Mouse (Mus musculus) liver, postnatal 0 days (tissue): ENCODE results near the gene Gadl1. TPM values are rescaled to one million over a fixed set of nuclear protein-coding genes. Genes with fewer than 3 reads are reported as not detected.
A peak's percentile ranks its signal among the peaks of the same experiment; 100 is the strongest.

Experiments
- ATAC-seq: fragments of 200-750 bp; cut with Nextera tagmentation; 2 replicates; pipeline ENCODE4 v1.8.0; 2017; ENCODE audit warnings: mild to moderate bottlenecking, moderate library complexity
- DNase-seq: peaks from one replicate; pipeline ENCODE4 v3.0.0-alpha.2; 2016
- H3K27ac ChIP-seq: fragments of 300-500 bp; sonication (generic); 2 replicates; pipeline ENCODE4 v1.5.1; 2014; ENCODE audit warnings: antibody characterized with exemption, moderate library complexity, mild to moderate bottlenecking, low read depth
- H3K27me3 ChIP-seq: fragments of 300-500 bp; sonication (generic); 2 replicates; pipeline ENCODE4 v1.6.1; 2014; ENCODE audit warnings: low read length, control low read depth, mixed read lengths; ENCODE audit not compliant: insufficient read depth
- H3K36me3 ChIP-seq: fragments of 300-500 bp; sonication (generic); replicated peaks from 2 replicates; pipeline ENCODE4 v1.6.1; 2014; ENCODE audit warnings: mild to moderate bottlenecking, control low read depth, low read length, moderate library complexity, mixed read lengths; ENCODE audit not compliant: insufficient read depth
- H3K4me1 ChIP-seq: fragments of 300-500 bp; sonication (generic); 2 replicates; pipeline ENCODE4 v1.6.1; 2014; ENCODE audit warnings: antibody characterized with exemption, mild to moderate bottlenecking, control low read depth; ENCODE audit not compliant: insufficient read depth
- H3K4me2 ChIP-seq: fragments of 300-500 bp; sonication (generic); 2 replicates; pipeline ENCODE4 v1.6.1; 2014; ENCODE audit warnings: low read depth, mild to moderate bottlenecking, low read length, moderate library complexity, mixed read lengths
- H3K4me3 ChIP-seq: fragments of 300-500 bp; sonication (generic); 2 replicates; pipeline ENCODE4 v1.5.1; 2014; ENCODE audit warnings: low read depth, low read length
- H3K9ac ChIP-seq: fragments of 300-500 bp; sonication (generic); replicated peaks from 2 replicates; pipeline ENCODE4 v1.6.1; 2014; ENCODE audit warnings: mild to moderate bottlenecking, moderate library complexity
- H3K9me3 ChIP-seq: fragments of 300-500 bp; sonication (generic); 2 replicates; pipeline ENCODE4 v1.6.1; 2016; ENCODE audit warnings: mild to moderate bottlenecking, control low read depth, low read length, mixed read lengths
- CTCF ChIP-seq: sonication (generic); IDR thresholded peaks from 2 replicates; pipeline ENCODE4 v1.5.1; 2016; ENCODE audit warnings: antibody characterized with exemption, low read depth
- EP300 ChIP-seq: IDR thresholded peaks from 2 replicates; pipeline ENCODE4 v1.6.1; 2016; ENCODE audit warnings: antibody characterized with exemption, low read depth, mild to moderate bottlenecking
- WGBS: fragments of 180-500 bp; shearing (Covaris S2); extraction: QIAGEN DNeasy Blood & Tissue Kit; methylation state at CpG from one replicate; pipeline ENCODE4 v1.1.7; 2014; ENCODE audit not compliant: insufficient replicate concordance; 5-methylcytosine and 5-hydroxymethylcytosine counted together
- polyA plus RNA-seq: library from polyadenylated mRNA; unstranded; fragments of >200 nt; fragmentation: Nextera tagmentation; extraction: Ambion mirVana; gene quantifications from 2 replicates; pipeline ENCODE4 v1.2.1, GENCODE M21; 2015

The Gadl1 gene
- polyA plus RNA-seq: 0.19 and 0.22 TPM in 2 replicates

DNA sequence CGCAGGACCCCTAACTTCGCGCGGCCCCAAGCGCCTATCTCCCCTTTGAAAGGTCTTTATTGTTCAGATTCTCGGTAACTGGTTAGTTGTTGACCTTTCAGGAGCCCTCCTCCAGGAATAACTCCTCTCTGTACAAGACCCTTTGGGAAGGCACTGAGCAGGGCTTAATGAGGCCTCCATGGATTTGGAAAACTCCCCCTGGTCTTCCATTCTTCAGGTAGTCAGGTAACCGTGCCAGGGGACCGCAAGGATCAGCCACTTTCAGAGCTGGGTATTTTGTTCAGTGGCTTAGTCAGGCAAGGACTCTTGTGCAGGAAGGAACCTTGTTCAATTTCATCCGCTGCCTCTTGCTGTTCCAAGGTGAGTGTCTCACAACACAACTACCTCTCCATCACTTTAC lies at the start of gene Gadl1:
Gene Gadl1 (plus strand): TSS at position 301 of the 400 bp plus-strand sequence.
- H3K4me1 ChIP-seq: no peaks in the 10 kb centered on the region
- DNase-seq: no peak
- no peak within 1 kb of the TSS; the same call in 1 of the 2 replicates for H3K4me2 ChIP-seq
- no peaks in the 10 kb centered on the region for H3K9me3 ChIP-seq
- ATAC-seq: no peak
- no peak within 1 kb of the TSS for H3K9ac ChIP-seq
- TF ChIP-seq CTCF: no peak
- 74% methylated on average over 9 of the region's 9 CpGs for WGBS
- H3K27me3 ChIP-seq: no peaks in the 10 kb centered on the region
- H3K4me3 ChIP-seq: no peak within 1 kb of the TSS
- no peak within 1 kb of the TSS for H3K27ac ChIP-seq
- no peaks in the 10 kb centered on the region for H3K36me3 ChIP-seq

GRCm38 (mm10) chr9:115862802-115863201 lies 46.5 kb upstream of the Gadl1 start:
- Histone ChIP-seq H3K4me1 (no peaks in the 10 kb centered on the region; the same call in 1 of the 2 replicates), H3K4me2 (no peak overlapping the region), H3K27ac (no peak overlapping the region), H3K9me3 (no peaks in the 10 kb centered on the region), H3K27me3 (no peaks in the 10 kb centered on the region), H3K9ac (no peak overlapping the region), H3K36me3 (no peaks in the 10 kb centered on the region), H3K4me3 (no peak overlapping the region)
- 56% methylated on average over 5 of the region's 5 CpGs for WGBS
- peak; percentile 33; the same call in 1 of the 2 replicates for ATAC-seq
- no peak for DNase-seq
- TF ChIP-seq CTCF: no peak
- no peak for TF ChIP-seq EP300

GRCm38 (mm10) chr9:115863326-115863725 lies 45.9 kb upstream of the Gadl1 start:
- ATAC-seq (no peak), DNase-seq (no peak)
- no peaks in the 10 kb centered on the region; the same call in 1 of the 2 replicates for H3K4me1 ChIP-seq
- no peaks in the 10 kb centered on the region for H3K36me3 ChIP-seq
- no peak overlapping the region for H3K27ac ChIP-seq
- TF ChIP-seq CTCF (peak; percentile 31), EP300 (no peak)
- H3K27me3 ChIP-seq: no peaks in the 10 kb centered on the region
- no peak overlapping the region for H3K4me3 ChIP-seq
- WGBS: 66% methylated on average over 6 of the region's 6 CpGs
- H3K4me2 ChIP-seq: no peak overlapping the region
- no peak overlapping the region for H3K9ac ChIP-seq
- no peaks in the 10 kb centered on the region for H3K9me3 ChIP-seq

- 65% methylated on average over 2 of the region's 2 CpGs for WGBS
- no peaks in the 10 kb centered on the region for H3K27me3 ChIP-seq
- no peak overlapping the region for H3K4me2 ChIP-seq
- no peaks in the 10 kb centered on the region for H3K36me3 ChIP-seq
- no peaks in the 10 kb centered on the region for H3K9me3 ChIP-seq
- H3K4me3 ChIP-seq: no peak overlapping the region
- H3K4me1 ChIP-seq: no peaks in the 10 kb centered on the region; the same call in 1 of the 2 replicates
- no peak for TF ChIP-seq EP300
- no peak for TF ChIP-seq CTCF
- H3K9ac ChIP-seq: no peak overlapping the region
- H3K27ac ChIP-seq: no peak overlapping the region
- no peak for DNase-seq
- no peak for ATAC-seq
These were observed 42.0 kb upstream of the Gadl1 start for GRCm38 (mm10) chr9:115867277-115867676.

- H3K27ac ChIP-seq: no peak overlapping the region
- H3K9ac ChIP-seq: no peak overlapping the region
- no peak for TF ChIP-seq EP300
- TF ChIP-seq CTCF: peak; percentile 38
- no peaks in the 10 kb centered on the region for H3K36me3 ChIP-seq
- H3K9me3 ChIP-seq: no peaks in the 10 kb centered on the region
- no peaks in the 10 kb centered on the region; the same call in 1 of the 2 replicates for H3K4me1 ChIP-seq
- WGBS: 83% methylated on average over 13 of the region's 13 CpGs
- DNase-seq: no peak
- no peaks in the 10 kb centered on the region for H3K27me3 ChIP-seq
- no peak for ATAC-seq
- no peak overlapping the region for H3K4me3 ChIP-seq
- no peak overlapping the region for H3K4me2 ChIP-seq
These were observed 39.1 kb upstream of the Gadl1 start for GRCm38 (mm10) chr9:115870168-115870567.

GRCm38 (mm10) chr9:115870640-115871039 lies 38.6 kb upstream of the Gadl1 start:
- no peak overlapping the region for H3K9ac ChIP-seq
- no peak overlapping the region for H3K4me3 ChIP-seq
- H3K4me1 ChIP-seq: no peaks in the 10 kb centered on the region; the same call in 1 of the 2 replicates
- DNase-seq (no peak), ATAC-seq (no peak)
- no peak overlapping the region for H3K27ac ChIP-seq
- H3K27me3 ChIP-seq: no peaks in the 10 kb centered on the region
- 74% methylated on average over 5 of the region's 5 CpGs for WGBS
- TF ChIP-seq EP300 (no peak), CTCF (no peak)
- H3K36me3 ChIP-seq: no peaks in the 10 kb centered on the region
- H3K9me3 ChIP-seq: no peaks in the 10 kb centered on the region
- H3K4me2 ChIP-seq: no peak overlapping the region

DNA sequence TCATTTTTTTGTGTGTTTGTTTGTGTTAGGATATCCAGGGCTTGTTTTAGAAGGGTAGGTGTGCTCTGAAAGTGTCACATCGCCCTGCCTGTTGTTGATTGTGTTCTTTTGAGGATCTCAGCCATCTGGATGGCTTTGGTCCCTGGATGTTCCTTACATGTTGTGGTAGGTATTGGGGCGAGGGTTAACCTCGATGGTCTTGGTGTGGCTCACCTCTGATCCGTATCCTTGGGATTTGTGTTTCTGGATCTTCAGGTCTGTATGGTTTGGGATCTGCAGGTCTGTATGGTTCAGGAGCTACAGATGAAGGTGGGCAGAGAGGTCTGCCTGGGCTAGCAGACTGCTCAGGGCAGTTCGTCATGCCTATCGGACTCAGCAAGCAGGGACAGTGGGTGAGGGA lies 28.8 kb upstream of the Gadl1 start:
- TF ChIP-seq CTCF (no peak), EP300 (no peak)
- Histone ChIP-seq H3K4me1 (no peaks in the 10 kb centered on the region), H3K9me3 (no peaks in the 10 kb centered on the region), H3K4me3 (no peak overlapping the region), H3K36me3 (no peaks in the 10 kb centered on the region), H3K27ac (no peak overlapping the region), H3K9ac (no peak overlapping the region), H3K4me2 (no peak overlapping the region), H3K27me3 (no peaks in the 10 kb centered on the region)
- ATAC-seq: no peak
- no peak for DNase-seq
- WGBS: 79% methylated on average over 6 of the region's 6 CpGs
